Mouse (Mus musculus) ES-E14 (cell line): ENCODE measurements at regions not wholly inside any gene's neighbourhood (a gene's known extent, or its start where the extent isn't known, plus 50 kb on each side); places are given as distances from the start of the nearest gene placed in this dataset.
A peak's percentile ranks its signal among the peaks of the same experiment; 100 is the strongest.

ENCODE experiments used
- DNase-seq: peaks from one replicate; pipeline ENCODE4 v3.0.0-alpha.2; 2013; ENCODE audit warnings: low read depth, low spot score
- H3K27ac ChIP-seq: 2 replicates; pipeline ENCODE4 v1.5.1; 2012; ENCODE audit warnings: low read depth, mild to moderate bottlenecking, low read length, moderate library complexity, mixed read lengths; ENCODE audit not compliant: poor library complexity, insufficient read depth, severe bottlenecking
- H3K36me3 ChIP-seq: 2 replicates; pipeline ENCODE4 v1.6.1; 2012; ENCODE audit warnings: mild to moderate bottlenecking, low read length, moderate library complexity, mixed read lengths; ENCODE audit not compliant: control insufficient read depth, poor library complexity, insufficient read depth, severe bottlenecking
- H3K4me1 ChIP-seq, 2 experiments: fragments of 150-350 bp in 1 of 2; sonication (generic) in 1 of 2; 2 replicates each; pipeline ENCODE4 v1.6.1; 2012; ENCODE audit warnings: low read length in 2 of 2, mild to moderate bottlenecking in 1 of 2, mixed read lengths in 1 of 2; ENCODE audit not compliant: control insufficient read depth in 2 of 2, insufficient read depth in 2 of 2, poor library complexity in 1 of 2
- H3K4me3 ChIP-seq, 2 experiments: fragments of 150-350 bp in 1 of 2; sonication (generic) in 1 of 2; 2 replicates each; pipeline ENCODE4 v1.5.1; 2012; ENCODE audit warnings: low read length in 2 of 2, low read depth in 1 of 2, mild to moderate bottlenecking in 1 of 2, mixed read lengths in 1 of 2; ENCODE audit not compliant: insufficient read depth in 1 of 2, poor library complexity in 1 of 2, severe bottlenecking in 1 of 2
- H3K9ac ChIP-seq: 2 replicates; pipeline ENCODE4 v1.6.1; 2012; ENCODE audit warnings: low read depth, mild to moderate bottlenecking, low read length, mixed read lengths; ENCODE audit not compliant: poor library complexity, insufficient read depth, severe bottlenecking
- H3K9me3 ChIP-seq: fragments of 150-350 bp; sonication (generic); 2 replicates; pipeline ENCODE4 v1.6.1; 2012; ENCODE audit warnings: low read depth, mild to moderate bottlenecking, low read length; ENCODE audit not compliant: control insufficient read depth, insufficient read depth
- CHD2 ChIP-seq: IDR thresholded peaks from 2 replicates; pipeline ENCODE4 v1.6.1; 2014; ENCODE audit warnings: mild to moderate bottlenecking, low read depth, low read length, inconsistent platforms
- HCFC1 ChIP-seq: IDR thresholded peaks from 2 replicates; pipeline ENCODE4 v1.6.1; 2012; ENCODE audit warnings: low read length, inconsistent platforms, borderline replicate concordance; ENCODE audit not compliant: insufficient read depth
- MAFK ChIP-seq: IDR thresholded peaks from 2 replicates; pipeline ENCODE4 v1.6.1; 2014; ENCODE audit warnings: mild to moderate bottlenecking, low read depth, low read length, inconsistent platforms; ENCODE audit not compliant: insufficient read depth
- ZC3H11A ChIP-seq: IDR thresholded peaks from 2 replicates; pipeline ENCODE4 v1.6.1; 2012; ENCODE audit warnings: low read depth, mild to moderate bottlenecking, inconsistent platforms, low read length, borderline replicate concordance
- ZNF384 ChIP-seq: IDR thresholded peaks from 2 replicates; pipeline ENCODE4 v1.6.1; 2012; ENCODE audit warnings: low read depth, low read length, inconsistent platforms
- in situ Hi-C, 2 experiments: fragments of 600-800 bp; cut with MboI; formaldehyde crosslinking; loops; one replicate each; pipeline ENCODE4 v1.15.1; 2025; ENCODE audit warnings: low sequenced_read_pairs in 2 of 2, inconsistent platforms in 1 of 2; ENCODE audit not compliant: unreplicated experiment in 2 of 2

GRCm38 (mm10) chr10:117436308-117436874 lies 56.6 kb upstream of the Cpsf6 start:
- Histone ChIP-seq H3K36me3 (no peaks in the 10 kb centered on the region), H3K9ac (no peak overlapping the region), H3K4me1 (peaks cover 2 to 12% of the 10 kb centered on the region in 2 experiments; a peak in 3 of 4 replicates), H3K4me3 (no peak overlapping the region), H3K27ac (no peak overlapping the region), H3K9me3 (no peaks in the 10 kb centered on the region)
- no peak for DNase-seq
- in situ Hi-C loops = no loop called here
- TF ChIP-seq ZC3H11A (no peak), MAFK (no peak), ZNF384 (no peak), HCFC1 (no peak), CHD2 (no peak)

- no peak for DNase-seq
- no peak overlapping the region for H3K9ac ChIP-seq
- no peak overlapping the region; the same call in 1 of the 2 replicates for H3K27ac ChIP-seq
- H3K4me1 ChIP-seq = peaks cover 2 to 12% of the 10 kb centered on the region in 2 experiments; a peak in 3 of 4 replicates
- H3K36me3 ChIP-seq = no peaks in the 10 kb centered on the region
- in situ Hi-C loops = no loop called here
- TF ChIP-seq CHD2 = no peak
- TF ChIP-seq HCFC1 = no peak
- TF ChIP-seq ZC3H11A = no peak
- no peak for TF ChIP-seq MAFK
- TF ChIP-seq ZNF384 = no peak
- H3K9me3 ChIP-seq = no peaks in the 10 kb centered on the region
- H3K4me3 ChIP-seq = no peak overlapping the region
Observed at GRCm38 (mm10) chr10:117435734-117436121, 55.9 kb upstream of the Cpsf6 start.

- Histone ChIP-seq H3K27ac (no peak overlapping the region), H3K36me3 (no peaks in the 10 kb centered on the region), H3K9me3 (no peaks in the 10 kb centered on the region), H3K4me1 (peaks cover 2 to 12% of the 10 kb centered on the region in 2 experiments; a peak in 3 of 4 replicates), H3K4me3 (no peak overlapping the region), H3K9ac (no peak overlapping the region; the same call in 1 of the 2 replicates)
- TF ChIP-seq CHD2 (0 out of 2 replicates have a peak, but pooled peaks have one; percentile 33), MAFK (no peak), ZC3H11A (peak; percentile 78; the same call in 1 of the 2 replicates), ZNF384 (no peak), HCFC1 (no peak)
- in situ Hi-C loops = no loop called here
- DNase-seq = no peak
Observed at GRCm38 (mm10) chr10:117434871-117435733, 55.3 kb upstream of the Cpsf6 start.

GRCm38 (mm10) chr10:117434293-117434842 lies 54.6 kb upstream of the Cpsf6 start:
- TF ChIP-seq HCFC1 (no peak), CHD2 (no peak), MAFK (no peak), ZC3H11A (no peak), ZNF384 (no peak)

More at GRCm38 (mm10) chr10:117434293-117434842, 54.6 kb upstream of the Cpsf6 start:
- Histone ChIP-seq H3K9me3 (no peaks in the 10 kb centered on the region), H3K4me3 (no peak overlapping the region), H3K27ac (no peak overlapping the region), H3K4me1 (peaks cover 2 to 12% of the 10 kb centered on the region in 2 experiments; a peak in 3 of 4 replicates), H3K9ac (no peak overlapping the region), H3K36me3 (no peaks in the 10 kb centered on the region)
- in situ Hi-C loops = no loop called here
- no peak for DNase-seq
